Mouse (Mus musculus) Muller cell, postnatal 12 days (primary cell): Measurements from ENCODE around the gene Laptm5.
A peak's percentile ranks its signal among the peaks of the same experiment; 100 is the strongest.

Experiments used
- DNase-seq: peaks from one replicate; pipeline ENCODE4 v3.0.0-alpha.2; 2015; ENCODE audit errors: inconsistent ontology term

Gene Laptm5

GRCm38 (mm10) chr4:130899383-130899781 lies 13.5 kb upstream of the Laptm5 start:
- no peak for DNase-seq

- no peak for DNase-seq
Measured at GRCm38 (mm10) chr4:130899782-130900427, 13.0 kb upstream of the Laptm5 start.

DNA sequence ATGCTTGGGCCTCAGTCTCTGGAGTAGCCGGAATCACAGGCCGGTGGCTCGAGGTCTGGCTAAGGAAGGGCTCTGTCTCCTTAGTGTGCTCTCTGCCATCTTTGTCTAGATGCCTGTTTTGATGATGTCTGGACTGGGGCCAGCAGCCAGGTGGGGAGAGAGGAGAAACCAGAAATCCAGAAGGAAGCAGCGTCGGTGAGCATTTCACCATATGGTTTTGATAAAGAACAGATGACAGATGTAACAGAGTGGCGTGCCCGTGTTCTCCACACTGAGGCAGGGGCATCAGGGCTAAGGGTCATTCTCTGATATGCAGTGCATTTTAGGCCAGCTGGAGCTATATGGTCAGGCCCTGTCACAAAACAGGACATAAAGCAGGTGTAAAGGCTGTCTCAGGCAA lies 12.2 kb upstream of the Laptm5 start:
- no peak for DNase-seq

DNA sequence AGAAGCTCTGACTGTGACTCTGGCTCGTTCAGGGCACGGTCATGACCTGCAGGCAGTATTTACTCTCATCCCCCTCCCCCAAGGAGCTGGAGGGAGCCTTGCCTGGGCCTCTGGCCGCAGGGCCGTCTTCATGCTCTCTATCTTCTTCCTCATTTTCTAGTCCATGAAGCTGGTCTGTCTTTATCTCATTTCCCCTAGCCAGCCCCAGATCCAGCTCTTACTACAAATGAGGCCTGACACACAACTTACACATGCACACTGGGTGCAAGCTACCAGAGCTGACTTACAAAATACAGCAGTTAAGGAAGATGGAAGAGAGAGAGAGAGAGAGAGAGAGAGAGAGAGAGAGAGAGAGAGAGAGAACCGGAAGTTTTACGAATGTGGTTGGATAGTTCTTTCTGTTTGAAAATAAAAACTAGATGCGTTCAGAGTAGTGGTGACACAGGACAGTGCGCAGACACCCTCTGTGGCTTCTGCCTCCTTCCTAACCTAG lies 10.6 kb upstream of the Laptm5 start:
- DNase-seq: no peak

- DNase-seq: no peak
Measured at GRCm38 (mm10) chr4:130905025-130905424, 7.9 kb upstream of the Laptm5 start.

DNA sequence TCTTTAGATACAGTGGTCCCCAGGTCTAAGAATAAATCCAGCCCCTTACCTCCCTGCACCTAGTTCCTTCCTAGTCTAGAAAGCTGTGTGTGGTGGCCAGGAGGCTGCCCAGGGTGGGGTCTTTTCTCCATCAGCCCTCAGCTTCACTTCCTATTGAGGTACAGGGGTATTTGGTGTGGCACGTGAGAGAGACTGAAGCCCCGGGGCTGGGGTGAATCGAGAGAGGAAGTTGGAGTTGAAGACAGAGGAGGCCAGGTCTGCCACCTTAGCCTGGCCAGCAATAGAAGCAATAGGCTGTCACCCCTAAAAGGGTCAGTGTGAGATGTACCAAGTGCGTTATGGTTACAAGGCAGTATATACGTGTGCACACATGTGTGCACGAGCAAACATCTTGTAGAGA lies 7.0 kb upstream of the Laptm5 start:
- DNase-seq: no peak

GRCm38 (mm10) chr4:130906296-130906695 lies 6.6 kb upstream of the Laptm5 start:
- DNase-seq: peak; percentile 18

GRCm38 (mm10) chr4:130907200-130908069 lies 5.5 kb upstream of the Laptm5 start:
- no peak for DNase-seq

DNA sequence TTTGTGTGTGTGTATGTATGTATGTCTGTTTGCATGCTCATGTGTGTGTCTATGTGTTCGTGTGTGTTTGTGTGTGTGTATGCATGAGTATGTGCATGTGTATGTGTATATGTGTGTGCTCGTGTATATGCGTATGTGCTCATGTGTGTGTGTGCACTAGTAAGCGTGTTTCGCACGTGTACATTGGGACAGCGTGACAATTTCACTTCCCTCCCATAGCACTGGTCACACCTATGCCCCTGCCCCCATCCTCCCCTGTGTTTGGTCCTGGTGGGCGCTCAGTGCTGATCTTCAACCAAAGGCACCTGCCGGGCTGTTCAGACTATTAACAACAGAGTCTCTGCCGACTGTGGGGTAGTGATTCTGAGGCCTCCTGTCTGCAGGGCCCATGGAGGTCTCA lies 4.8 kb upstream of the Laptm5 start:
- no peak for DNase-seq

- DNase-seq: no peak
Measured at GRCm38 (mm10) chr4:130909167-130909874, 3.6 kb upstream of the Laptm5 start.

DNA sequence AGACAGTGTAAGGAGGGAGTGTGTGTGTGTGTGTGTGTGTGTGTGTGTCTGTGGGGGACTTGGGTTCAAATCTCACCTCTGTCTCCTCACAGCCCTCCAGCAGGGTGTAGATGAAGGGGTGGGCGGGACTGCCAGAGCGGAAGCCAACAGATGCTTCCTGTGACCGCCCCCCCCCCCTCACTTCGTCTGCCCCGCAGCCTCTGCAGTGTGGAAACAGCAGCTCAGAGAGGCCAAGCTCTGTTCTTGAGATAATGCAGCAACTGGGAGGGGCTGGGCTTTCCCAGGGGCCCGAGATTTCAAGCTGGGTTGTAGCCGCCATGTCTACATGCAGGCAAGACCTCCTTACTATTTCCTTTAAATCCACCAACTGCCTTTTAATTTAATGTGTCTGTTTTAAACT lies 2.3 kb upstream of the Laptm5 start:
- DNase-seq: no peak

DNA sequence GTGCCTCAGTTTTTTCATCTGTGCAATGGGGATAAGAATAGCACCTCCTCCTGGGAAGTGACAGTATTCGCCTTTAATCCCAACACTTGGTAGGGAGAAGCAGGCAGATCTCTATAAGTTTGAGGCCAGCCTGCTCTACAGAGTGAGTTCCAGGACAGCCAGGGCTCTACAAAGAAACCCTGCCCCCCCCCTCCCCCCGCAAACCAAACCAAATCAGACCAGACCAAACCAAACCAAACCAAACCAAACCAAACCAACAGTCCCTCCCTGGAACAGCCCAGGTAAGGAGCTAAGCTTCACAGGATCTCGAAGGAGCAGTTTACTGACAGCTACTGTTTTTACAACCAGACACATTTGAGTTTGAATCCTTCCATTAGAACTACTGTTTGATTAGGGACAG lies 299 bp upstream of the Laptm5 start:
- no peak for DNase-seq

DNA sequence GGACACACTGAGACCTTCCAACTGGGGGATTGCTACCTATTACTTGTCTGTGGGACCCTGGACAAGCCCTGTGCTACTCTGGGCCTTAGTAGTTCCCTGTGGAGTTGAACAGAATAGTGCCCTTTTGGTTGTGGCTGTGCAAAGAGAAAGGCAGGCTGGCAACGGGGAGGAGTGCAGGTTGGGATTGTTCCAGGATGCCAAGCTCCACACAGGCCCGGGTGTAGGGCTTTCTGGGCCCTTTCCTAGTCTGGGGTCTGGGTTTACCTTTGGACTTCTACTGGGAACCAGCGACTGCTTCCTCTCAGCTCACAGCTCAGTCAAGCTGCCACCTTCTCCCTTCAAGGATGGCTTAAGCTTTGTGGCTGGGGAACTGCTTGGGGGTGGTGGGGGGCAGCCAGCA lies 586 bp downstream of the Laptm5 start:
- no peak for DNase-seq

DNA sequence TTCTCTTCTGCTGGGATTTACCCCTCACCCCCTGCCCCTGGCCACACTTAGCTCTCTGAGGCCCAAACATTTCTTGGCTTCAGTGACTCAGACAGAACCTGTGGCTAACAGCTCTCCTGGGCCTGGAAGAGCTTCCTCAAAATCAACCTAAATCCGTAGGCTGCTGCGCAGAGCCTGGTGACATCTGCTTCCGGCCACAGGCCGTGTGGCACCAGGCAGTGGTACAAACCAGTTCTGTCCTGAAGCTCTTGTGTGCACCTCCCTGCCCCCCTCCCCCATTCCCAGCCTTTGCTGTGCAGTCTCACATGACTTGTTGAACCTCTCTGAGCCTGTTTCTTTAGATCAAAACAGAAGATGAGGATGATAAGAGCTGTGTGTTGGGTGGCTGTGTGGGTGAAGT lies 1.1 kb downstream of the Laptm5 start:
- no peak for DNase-seq

DNA sequence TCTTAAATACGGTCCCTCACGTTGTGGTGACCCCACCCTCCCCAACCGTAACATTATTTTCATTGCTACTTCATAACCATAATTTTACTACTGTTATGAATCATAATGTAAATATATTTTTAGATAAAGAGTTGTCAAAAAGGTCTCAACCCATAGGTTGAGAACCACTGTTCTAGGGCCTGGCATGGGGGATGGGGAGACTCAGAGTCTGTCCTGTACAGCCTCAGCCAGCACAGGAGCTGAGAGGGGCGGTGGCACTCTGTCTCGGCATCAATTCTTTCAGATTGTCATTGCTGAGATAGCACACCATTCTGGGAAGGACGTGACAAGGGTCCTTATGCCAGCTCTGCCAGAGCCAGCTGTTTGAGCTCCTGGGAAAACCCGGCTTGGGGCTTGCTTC lies 1.6 kb downstream of the Laptm5 start:
- DNase-seq: no peak

DNA sequence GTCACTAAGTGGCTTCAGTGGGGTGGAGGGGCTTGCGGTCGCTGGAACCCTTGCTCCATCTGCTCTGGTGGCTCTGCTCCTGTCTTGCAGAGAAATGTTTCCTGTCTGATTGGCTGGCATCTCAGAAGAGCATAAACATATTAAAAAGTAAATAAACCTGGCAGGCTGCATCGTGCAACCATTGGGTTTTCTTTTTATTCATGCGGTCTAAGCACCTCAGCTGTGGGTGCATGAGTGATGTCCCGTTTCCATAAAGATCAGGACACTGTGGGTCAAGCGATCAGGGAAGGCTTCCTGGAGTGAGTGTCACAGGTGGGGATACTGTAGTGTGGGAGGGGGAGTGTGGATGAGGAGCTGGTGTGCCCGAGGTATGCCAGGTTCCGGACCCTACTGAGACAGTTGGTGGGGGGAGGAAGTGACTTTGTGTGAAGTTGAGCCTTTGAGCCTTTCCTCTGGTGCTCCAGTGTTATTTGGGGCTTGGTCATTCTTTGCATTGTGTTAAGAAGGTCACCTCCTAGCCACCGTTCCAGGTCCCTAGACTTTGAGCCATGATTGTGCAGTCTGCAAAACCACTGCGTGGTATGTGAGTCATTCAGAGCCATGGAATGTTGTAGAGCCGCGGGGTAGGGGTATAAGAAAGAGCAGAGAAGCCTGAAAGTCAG lies 2.2 kb downstream of the Laptm5 start:
- peak; percentile 28 for DNase-seq

GRCm38 (mm10) chr4:130915668-130916035 lies 2.7 kb downstream of the Laptm5 start:
- DNase-seq: no peak

- DNase-seq: no peak
Measured at GRCm38 (mm10) chr4:130916639-130917038, 3.7 kb downstream of the Laptm5 start.

DNA sequence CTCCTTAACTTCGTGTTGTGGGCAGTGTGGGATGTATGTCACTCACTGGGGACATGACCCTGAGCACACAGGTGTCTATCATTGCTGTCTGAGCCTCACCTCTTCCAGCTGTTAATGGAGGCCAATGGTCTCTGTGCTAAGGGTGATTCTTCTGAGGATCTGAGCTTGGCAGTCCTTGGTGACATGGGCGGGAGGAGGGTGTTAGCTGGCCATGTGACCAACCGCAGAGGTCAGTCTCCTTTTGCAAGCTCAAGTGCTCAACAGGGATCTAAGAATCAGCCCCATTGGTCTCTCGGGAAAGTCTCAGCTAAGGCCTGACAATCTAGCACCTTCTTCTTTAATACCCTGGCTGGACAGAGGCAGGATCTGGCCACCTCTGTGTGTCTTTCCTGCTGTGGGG lies 4.6 kb downstream of the Laptm5 start:
- DNase-seq: no peak

DNA sequence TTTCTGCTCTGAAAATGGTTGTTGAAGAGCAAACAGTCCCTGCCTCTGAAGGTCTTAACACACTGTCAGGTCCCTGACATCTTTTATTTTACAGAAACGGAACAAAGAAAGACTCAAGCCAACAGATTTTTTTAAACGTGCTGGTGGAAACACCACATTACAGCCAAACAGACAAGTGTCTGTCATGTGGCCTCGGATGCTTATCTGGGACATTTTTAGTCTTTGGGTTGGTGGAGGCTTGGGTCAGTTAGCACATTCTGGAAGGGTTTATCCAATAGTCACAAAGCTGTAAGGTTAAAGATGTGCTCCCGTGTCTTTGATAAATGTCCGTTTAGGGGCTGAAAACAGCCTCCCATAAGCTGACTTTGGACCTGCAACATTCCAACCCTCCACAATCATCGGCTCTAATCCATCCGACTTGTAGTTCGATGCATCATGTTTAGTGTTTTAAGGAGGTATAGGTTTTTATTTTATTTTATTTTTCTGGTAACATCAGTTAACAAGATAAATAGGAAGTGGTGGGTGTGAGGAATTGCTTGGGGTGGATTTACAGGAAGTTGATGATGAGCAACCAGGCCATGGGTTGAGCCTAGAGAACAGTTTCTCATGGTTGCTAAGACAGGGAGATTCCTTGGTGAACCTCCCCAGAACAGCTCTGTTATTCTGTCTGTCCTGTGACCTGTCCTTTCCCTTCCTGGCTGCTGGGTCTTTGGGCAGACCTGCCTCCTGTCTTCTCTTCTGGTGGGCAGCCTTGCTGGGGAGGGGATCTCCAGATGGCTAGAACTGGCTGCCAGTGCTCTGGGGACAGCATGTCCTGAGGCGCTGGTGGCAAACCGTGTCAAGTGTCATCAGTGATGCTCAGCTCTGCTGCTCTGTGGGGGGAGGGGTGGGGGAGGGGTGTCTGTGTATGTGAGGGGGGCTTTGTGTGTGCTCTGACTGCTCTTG lies 6.2 kb downstream of the Laptm5 start:
- DNase-seq: no peak
